Mouse (Mus musculus): ENCODE measurements at regions not wholly inside any gene's neighbourhood (a gene's known extent, or its start where the extent isn't known, plus 50 kb on each side); places are given as distances from the start of the nearest gene placed in this dataset.
"Not testable (repeated sequence)": the region's sequence is repeated elsewhere in the genome, so short reads cannot be mapped to it uniquely, and the experiment has no call there.

DNA sequence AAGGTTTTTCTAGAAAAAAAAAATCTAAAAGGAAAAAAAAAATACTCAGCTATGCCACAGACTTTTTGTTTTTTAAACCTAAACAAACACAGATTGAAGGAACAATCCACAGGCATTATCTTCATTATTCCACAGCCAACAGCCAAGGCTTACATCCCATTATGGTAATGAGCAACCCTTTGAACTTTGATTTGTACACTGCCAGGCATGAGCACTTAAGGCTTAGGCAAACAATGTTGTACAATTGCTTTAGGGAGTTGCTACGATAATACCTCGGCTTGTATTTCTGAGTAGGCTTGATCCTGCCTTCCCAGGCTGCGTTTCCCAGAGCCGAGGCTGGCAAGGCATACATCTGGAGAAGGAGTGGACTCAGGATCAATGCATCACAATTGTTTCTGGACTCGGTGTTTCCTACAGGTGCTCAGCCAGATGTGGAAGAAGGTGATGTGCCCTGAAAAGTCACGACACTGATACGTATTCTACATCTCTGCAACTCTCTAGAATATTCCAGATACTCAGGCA, 409.0 kb upstream of the Igfbp7 start:
- DNase-seq (ENCODE audit: low read depth, low spot score) = peak; percentile 6

DNA sequence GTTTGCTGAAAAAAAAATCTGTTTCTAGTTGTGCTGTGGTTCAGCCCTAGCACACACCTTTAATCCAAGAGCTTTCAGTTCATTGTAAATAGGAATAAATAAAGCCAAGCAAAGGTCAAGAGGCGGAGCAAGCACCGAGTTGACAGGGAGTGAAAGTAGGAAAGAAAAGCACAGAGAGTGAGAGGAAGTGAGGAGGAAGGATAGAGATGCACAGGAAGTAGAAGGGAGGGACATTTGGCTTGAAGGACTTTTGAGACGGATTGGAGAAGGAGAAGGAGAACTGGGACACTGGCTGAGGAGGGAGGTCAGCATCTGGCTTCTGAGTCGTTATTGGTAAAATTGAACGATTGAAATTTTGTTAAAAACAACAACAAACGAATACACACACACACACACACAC, 402.0 kb upstream of the Igfbp7 start:
- no peak for DNase-seq (ENCODE audit: low read depth, low spot score)

DNA sequence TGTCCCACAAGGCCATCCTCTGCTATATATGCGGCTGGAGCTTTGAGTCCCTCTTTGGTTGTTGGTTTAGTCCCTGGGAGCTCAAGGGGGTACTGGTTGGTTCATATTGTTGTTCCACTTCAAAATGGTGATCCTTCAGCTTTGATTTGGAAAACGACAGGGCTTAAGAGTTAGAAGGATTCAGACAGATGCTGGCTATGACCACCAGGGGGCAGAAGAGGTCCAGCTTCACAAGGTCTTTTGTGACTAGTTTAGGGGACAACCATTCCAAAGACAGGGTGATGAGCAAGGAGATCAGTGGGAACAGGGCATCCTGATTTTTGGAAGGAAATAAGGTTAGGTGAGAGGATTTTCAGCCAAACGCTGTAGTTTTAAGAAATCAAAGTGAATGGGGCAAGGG, 399.9 kb upstream of the Igfbp7 start:
- DNase-seq (ENCODE audit: low read depth, low spot score) = peak; percentile 72

DNA sequence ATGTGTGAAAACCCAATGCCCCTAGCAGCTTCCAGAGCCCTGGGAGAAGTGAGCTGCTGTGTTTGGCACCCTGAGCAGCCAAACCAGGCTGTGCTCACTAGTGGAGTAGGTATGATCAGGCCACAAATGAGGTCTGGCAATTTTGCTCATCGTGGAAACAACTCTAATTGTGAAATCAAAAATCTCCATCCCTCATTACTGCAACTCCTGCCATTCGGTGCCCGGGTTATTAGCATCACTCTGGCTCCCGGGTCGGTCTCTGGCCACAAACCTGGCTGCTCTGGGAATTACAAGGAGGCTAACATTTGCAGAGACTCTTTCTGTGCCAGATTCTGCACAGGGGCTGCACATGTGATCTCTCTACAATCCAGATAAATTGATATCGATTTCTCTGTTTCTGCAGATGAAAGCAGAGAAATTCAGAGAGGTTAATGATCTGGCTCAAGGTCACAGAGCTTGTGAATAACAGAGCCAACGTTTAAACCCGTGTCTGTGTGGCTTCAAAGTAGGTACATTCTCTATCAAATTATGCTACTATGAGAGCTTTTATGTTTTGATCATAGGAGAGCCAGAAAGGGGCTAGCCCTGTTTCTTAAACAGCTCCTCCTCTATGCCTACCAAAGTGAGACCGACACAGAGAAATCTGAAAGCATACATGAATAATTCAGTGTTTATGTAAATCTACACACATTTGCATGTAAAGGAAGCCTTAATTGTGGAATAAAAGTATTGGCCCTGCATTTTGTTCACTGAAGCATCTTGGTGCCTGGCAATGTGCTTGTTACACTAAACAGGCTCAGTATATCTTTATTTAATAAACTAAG, 398.7 kb upstream of the Igfbp7 start:
- DNase-seq (ENCODE audit: low read depth, low spot score) = no peak

DNA sequence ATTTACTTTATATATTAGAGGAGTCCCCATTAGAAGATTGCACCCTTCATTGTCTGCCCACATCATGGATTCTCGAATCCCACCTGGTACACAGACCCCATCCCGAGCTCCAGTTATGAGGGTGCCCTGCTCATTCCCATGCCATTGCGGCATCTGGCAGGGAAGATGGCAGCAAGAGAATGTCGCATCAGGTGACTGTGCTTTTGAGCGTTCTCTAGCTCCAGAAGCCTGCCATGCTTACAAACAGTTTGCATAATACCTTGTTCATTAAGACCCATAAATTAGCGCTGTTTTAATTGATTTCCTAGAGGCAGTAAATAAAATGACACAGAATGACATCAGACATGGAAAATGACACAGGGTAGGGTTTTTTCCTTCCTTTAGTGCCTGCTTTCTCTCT, 398.0 kb upstream of the Igfbp7 start:
- no peak for DNase-seq (ENCODE audit: low read depth, low spot score)

DNA sequence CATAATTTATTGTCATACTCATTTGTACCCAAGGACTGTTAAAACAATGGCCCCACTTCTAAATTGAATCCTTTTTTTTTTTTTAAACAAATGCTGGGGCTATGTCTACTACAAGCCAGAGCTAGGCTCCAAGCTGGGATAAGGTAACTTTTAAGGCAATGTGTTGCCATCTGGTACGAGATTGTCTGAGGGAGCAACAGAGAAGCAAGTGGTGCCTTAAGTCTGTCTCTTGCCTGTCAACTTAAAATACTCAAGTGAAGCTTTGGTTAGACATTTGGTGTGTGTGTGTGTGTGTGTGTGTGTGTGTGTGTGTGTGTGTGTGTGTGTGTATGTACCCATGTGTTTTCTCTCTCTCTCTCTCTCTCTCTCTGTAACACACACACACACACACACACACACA, 397.5 kb upstream of the Igfbp7 start:
- DNase-seq (ENCODE audit: low read depth, low spot score) = no peak

DNA sequence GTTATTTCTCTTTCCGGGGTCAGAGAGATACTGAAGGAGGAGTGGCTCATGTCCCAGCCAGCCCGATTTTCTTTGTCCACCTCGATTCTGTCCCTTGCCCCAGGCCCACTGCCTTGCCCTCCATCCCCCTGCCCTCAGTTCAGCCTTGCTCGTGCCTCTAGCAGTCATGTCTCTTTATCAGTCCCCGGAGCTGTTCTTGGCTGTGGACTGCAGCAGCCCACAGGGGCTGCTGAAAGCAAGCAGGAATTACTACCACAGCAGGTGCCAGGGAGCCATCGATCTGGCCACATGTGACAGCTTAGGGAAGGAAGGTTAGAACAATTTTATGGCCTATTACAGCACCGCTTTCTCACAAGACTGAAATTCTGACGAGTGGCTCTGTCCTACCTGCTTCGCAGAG, 396.3 kb upstream of the Igfbp7 start:
- peak; percentile 6 for DNase-seq (ENCODE audit: low read depth, low spot score)

DNA sequence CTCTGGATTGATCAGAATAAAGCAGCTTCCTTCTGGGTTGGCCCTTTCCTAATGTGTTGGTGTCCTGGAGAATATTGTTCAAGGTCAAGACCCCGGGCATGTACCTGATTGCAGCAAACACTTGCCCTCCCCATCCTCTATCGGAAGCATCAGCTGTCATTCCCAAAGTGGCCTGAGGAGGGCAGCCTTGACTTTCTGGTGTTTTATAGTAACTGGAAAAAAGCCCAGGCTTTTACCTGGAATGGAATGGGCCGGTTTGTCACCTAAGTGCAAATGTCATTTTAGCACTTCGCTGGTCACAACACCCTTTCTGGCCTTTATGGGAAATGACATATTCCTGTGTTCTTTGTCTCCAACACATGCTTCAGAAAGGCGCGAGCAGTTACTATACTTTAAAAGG, 395.7 kb upstream of the Igfbp7 start:
- peak; percentile 59 for DNase-seq (ENCODE audit: low read depth, low spot score)

DNA sequence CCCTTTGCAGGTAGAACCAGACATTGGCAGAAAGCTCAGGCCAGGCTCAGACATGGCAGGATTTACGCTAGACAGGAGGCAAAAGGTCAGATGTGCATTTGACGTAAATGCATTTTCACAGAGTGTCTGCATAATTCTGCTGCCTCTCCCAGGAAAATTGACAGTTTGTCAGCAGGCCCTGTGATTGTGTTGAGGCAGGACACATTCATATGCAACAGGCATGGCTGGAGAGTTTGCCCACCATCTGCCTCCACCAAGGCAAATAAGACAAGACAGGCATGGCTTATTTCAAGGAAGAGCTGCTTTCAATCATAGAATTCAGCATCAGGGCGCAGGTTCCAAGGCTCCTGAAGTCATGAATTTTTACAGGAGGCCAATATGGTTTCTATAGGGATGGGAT, 389.1 kb upstream of the Igfbp7 start:
- no peak for DNase-seq (ENCODE audit: low read depth, low spot score)

DNA sequence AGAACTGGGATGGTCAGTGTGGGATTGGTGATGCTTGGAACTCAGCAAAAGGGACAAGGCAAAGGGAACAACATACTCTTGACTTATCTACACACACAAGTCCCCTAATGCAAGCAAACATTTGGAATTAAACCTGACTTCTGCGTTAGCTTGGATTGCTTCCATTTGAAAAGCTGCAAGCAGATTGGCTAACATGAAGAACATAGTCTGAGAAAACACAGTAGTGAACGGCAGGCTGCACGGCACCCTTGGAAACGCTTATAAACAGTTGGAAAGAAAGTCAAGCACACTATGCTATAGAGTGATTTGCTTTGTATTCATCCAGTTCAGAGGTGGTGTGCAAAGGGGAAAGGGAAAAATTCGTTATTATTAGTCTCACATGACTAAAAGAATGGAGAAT, 387.9 kb upstream of the Igfbp7 start:
- DNase-seq (ENCODE audit: low read depth, low spot score) = no peak

DNA sequence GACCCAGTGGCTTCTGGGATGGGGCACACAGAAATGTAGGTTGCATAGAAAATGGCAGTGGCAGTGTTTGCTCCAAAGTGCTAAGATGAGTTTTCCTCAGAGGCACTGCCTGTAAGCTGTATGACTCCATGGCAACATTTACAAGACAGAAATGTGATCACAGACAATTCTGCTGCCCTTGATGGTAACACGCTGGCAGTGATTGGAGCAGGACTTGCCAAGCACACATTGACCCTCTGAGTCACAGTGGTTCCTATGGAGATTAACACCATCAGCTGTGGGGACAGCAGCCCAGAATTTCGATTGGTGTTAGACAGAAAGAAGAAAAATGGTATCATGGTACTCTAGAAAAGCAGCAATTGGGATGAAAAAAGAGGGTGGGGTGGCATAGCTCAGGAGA, 376.1 kb upstream of the Igfbp7 start:
- DNase-seq (ENCODE audit: low read depth, low spot score) = no peak

DNA sequence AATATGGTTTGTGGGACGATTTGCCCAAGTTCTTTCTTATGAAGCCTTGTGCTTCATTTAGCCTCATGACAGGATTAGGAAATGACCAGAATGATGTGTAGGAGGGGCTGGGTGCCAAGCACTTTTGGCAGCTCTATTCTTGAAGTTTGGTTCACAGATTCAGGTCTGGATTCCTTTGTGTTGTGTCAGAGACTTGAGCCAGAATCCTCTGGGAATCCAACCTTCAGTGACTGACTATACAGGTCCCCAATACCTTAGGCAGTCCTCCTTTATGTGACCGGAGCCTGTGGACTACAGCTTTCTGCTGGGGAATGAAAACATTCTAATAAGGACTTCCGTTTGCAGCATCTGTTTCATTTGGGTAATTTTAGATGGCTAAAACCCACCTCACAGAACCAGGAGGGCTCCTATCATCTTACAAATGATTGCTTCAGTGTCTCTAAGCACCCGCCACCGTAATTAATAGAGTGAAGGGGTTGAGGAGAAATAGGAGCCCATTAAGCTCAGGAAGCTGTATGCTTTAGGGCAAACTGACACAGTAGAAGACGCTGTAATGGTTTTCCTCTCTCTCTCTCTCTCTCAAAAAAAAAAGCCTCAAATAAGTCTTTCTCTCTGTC, 354.7 kb upstream of the Igfbp7 start:
- no peak for DNase-seq (ENCODE audit: low read depth, low spot score)

DNA sequence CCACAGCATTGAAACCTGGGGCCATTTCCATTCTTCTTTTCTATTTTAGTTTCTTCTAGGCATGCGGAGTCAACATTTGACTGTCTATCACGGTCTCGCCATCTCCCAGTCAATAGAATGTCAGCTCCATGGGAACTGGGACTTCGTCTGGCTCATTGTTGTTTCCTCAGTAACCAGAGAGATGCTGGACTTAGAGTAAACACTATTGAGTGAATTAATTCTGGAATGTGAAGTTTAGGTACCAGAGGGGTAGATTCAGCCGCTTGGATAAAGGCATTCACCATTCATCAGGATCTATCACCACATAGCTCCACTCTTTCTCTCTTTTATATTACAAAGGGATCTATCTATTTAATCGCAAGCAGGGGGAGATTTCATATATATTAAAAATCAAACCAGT, 354.2 kb upstream of the Igfbp7 start:
- no peak for DNase-seq (ENCODE audit: low read depth, low spot score)

DNA sequence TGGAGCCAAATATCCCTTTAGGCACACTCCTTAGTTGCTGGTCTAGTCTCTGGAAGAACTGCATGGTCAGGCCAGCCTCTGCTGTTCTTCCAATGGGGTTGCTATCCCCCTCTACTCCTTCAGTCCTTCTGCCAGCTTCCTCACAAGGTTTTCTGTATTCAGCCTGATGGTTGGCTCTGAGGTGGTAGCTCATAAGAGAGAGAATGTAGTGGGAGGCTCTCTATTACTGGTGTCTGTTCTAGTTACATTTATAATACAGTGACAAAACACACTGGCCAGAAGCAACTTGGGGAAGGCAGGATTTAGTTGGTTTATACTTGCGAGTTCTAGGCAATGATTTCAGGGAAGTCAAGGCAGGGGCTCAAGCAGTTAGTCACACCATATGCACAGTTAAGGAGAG, 341.1 kb upstream of the Igfbp7 start:
- no peak for DNase-seq (ENCODE audit: low read depth, low spot score)

DNA sequence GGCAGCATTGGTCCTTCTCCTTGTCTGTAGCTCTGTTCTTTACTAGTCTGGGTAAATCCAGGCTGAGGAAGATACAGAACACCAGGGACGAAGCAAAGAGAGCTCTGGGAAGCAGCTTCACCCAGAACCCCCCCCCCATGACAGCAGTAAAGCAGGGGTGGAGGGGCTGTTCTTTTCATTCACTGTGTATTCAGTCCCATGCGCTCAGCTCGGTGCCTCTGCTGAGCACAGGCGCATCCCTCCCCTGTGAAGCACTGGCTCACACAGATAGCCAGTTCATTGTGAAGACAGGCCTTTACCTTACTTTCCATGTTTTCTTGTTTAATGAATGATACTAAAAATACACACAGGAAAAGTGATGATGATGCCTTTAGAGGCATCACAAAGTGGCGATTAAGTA, 338.8 kb upstream of the Igfbp7 start:
- no peak for DNase-seq (ENCODE audit: low read depth, low spot score)

DNA sequence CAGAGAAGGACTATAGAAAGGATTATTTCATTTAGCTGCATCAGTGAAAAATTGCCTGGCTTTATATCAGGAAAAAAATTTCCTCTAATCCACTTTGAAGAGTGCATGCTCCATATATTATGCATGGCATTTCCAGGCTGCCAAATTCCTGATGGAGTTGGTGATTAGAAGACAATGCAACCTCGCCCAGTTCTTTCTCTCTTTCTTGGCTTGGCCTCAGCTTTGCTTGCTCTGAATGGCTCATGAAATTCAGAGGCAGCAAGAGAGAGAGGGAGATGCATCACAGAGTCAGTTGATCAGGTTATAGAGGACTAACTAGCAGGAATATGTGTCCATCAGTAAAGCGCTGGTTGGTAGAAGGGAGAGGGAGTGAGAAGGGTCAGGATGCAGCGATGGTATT, 335.6 kb upstream of the Igfbp7 start:
- DNase-seq (ENCODE audit: low read depth, low spot score) = no peak

DNA sequence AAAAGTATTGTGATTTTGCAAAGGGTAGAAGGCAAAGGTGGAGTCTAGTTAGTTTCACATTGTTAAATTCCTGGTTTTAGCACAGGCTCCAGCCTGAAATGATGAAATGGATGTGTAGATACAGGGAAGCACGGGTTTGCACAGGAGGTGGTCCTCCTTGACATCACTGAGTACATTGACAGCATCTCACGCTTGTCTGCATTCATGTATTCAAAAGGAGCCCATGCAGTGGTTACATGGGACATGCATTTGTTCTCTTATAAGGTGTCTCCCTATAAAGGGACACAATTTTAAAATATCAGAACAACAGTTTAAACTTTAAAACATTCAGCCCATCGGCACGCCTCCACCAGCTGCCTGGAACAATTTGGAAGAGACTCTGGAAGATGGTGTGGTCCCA, 322.4 kb upstream of the Igfbp7 start:
- DNase-seq (ENCODE audit: low read depth, low spot score) = not testable (repeated sequence)

DNA sequence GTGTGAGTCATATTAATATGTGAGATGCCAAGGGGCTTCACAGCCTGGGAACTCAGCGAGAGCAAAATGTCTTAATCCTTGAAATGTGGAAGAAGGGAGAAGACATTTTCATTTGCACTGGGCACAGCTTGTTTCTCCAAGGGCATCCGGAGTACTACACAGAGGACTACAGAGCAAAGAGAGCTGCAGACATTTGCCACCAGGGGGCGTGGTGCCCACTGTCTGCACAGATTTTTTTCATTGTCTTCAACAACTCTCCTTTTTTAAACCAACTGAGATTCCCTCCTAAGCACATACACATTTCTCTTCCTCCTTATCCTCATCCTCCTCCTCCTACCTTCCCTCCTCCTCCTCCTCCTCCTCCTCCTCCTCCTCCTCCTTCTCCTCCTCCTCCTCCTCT, 273.8 kb upstream of the Igfbp7 start:
- peak; percentile 13 for DNase-seq (ENCODE audit: low read depth, low spot score)

DNA sequence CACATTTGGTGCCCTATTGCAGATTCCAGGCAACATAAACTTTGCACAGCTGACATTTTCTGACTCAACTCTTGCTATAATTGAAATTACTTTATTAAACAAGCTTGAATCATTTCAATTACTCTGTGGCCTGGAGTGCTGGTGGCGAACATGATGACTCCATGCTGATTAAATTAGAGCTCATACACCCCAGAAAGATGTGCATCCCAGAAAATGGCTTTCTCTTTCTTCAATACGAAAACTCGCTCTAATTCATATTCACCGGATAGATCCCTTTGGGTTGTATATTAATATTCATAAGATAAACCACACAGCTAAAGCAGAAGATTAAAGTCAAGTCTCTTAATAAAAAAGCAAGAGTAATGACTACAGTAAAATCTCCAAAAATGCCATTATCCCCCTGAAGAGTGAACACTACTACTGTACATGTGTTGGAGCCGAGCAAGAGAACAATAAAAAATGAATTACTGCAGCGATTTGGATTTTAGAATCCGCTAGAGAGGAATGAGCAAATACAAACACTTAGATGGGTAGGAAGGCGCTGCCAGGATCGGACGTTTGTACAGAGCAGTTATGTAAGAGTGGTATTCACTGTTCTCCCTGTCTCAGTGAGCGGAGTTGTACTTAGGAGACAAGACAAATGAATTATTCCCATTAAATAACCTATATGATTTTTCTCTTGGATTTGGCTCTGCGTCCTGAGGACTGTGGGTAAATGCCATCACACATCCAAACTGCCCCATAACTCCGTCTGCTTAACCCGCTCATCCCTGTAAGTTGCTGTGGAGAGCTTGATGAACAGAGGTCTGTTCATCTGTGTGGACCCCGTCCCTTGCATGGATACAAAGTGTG, 264.5 kb upstream of the Igfbp7 start:
- no peak for DNase-seq (ENCODE audit: low read depth, low spot score)

DNA sequence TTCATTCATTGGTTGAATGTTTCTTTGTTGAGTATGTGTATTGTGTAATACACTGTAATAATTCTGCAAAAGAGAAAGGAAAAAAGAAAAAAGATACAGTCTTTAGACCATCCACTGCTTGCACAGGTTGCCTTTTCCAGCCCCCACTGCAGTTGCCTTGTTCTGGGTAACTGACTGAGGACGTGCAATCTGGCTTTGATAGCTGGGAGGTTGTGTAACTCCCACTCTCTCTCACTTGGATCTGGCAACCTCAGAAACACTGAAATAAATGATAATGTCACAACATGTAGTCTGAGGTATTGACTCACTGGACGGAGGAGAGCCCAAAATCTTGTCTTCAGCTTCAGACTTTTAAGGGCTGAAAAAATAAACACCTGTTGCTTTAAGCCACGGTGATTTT, 255.3 kb upstream of the Igfbp7 start:
- DNase-seq (ENCODE audit: low read depth, low spot score) = no peak

DNA sequence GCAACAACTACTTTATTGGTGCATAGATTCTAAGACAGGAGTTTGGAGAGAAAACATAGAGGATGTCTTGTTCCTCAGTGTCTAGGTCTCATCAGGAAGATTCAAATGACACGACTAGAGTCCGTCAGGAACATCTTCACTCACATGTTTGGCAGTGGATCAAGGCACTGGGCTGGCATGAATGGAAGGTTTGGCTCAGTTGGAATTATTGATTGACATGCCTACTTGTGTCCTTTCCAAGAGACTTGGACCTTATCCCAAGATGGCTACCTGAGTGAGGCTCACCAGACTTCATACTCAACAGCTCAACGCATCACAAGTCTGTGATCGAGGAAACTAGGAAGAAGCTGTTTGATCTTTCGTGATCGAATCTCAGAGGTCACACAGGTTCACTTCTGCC, 251.2 kb upstream of the Igfbp7 start:
- DNase-seq (ENCODE audit: low read depth, low spot score) = no peak

DNA sequence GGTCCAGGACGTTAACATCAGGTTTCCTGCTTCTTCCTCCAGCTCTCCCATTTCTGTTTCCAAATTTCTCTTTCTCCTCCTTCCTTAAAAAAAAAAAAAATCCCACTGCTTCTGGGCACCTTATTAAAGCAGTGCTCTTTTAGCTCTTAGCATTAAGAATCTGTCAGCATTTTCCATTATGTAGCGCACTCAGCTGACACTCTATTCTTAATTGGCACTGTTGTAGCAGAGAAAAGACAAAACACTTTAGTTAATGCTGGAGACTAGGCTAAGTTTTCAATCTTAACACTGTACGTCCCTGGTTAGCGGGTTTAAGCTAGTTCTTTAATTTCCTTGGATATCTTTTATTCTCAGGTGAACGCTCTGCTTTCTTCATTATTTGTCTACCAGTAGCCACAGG, 236.8 kb upstream of the Igfbp7 start:
- no peak for DNase-seq (ENCODE audit: low read depth, low spot score)

Data from ZHBTc4 (cell line).